Mouse (Mus musculus) megakaryocyte, embryonic 14.5 days (primary cell): Measurements from ENCODE around the gene Vps45.

Experiments
- FLI1 ChIP-seq: IDR thresholded peaks from 2 replicates; pipeline ENCODE4 v1.6.1; 2012; ENCODE audit warnings: low read length, inconsistent platforms, mixed read lengths
- GATA1 ChIP-seq: IDR thresholded peaks from 3 replicates; pipeline ENCODE4 v1.6.1; 2012; ENCODE audit warnings: mixed read lengths, low read length, inconsistent platforms, borderline replicate concordance

- TF ChIP-seq FLI1 (no peak), GATA1 (no peak)
Observed at GRCm38 (mm10) chr3:96033046-96033445, 25.2 kb downstream of the Vps45 start.
